Mouse (Mus musculus): ENCODE measurements around the gene Rpl23a. TPM values are rescaled to one million over a fixed set of nuclear protein-coding genes. Genes with fewer than 3 reads are reported as not detected.
"Not testable (repeated sequence)": the region's sequence is repeated elsewhere in the genome, so short reads cannot be mapped to it uniquely, and the experiment has no call there.

The Rpl23a gene
- total RNA-seq, 2 experiments from 2014 or later: 4,325 to 5,735 TPM

- no peak for ATAC-seq (replicated peaks; ENCODE audit: low FRiP score, low TSS enrichment, poor library complexity, severe bottlenecking)
Measured at GRCm38 (mm10) chr11:78155674-78156073, 27.7 kb downstream of the Rpl23a start.

DNA sequence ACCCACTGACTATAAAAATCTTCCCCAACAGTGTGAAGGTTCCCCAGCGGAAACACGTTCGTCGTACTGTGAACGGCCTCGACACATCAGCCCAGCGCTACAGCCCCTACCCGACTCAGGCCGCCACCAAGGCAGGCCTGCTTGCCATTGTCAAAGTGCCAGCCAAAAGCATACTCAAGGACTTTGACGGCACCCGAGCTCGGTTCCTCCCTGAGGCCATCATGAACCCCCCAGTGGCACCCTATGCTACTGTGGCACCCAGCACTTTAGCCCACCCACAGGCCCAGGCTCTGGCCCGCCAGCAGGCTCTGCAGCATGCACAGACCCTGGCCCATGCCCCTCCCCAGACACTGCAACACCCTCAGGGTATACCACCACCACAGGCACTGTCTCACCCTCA lies 29.6 kb downstream of the Rpl23a start:
- ATAC-seq (replicated peaks; ENCODE audit: low FRiP score, low TSS enrichment, poor library complexity, severe bottlenecking): no peak

DNA sequence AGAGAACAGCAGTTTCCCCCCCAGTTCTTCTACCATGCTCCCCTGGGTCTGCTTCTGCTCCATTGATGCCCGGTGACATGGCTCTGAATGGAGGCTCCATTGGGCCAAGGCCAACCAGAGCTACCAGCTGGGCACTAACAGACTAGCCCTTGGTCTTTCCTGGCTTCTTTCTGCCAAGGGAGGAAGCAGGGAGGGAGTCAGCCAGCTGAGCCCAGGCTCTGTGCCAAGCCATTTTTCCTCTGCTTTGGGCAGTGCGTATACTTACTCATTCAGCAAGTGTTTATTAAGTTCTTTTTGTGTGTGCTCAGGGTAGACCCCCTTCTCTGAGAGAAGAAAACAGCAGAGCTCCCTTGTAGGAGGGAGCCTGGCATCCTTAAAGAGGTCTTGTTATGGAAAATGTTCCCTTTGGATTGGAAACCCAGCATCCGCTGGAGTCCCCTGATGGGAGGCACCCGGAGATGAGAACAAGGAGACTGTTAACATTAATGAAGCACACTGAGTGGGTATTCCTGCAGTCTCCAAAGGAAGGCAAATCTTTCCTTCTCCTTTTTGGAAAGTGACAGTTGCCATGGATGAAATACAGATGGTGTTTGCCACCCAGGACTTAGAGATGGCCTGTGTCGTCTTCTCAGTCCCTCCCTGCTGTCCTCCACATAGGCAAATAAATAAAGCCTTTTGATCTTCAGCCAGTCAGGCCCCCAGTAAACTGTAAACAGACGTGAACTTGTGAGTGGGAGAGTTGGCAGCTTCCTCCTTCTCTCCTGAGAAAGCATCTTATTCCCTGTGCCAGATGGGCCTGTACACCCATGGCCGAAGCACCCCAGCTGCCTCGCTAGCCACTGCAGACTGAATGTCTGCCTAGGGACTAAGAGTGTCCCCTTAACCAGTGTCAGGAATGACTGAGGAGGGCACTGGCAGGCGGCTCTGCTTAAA lies 30.8 kb downstream of the Rpl23a start:
- ATAC-seq (replicated peaks; ENCODE audit: low FRiP score, low TSS enrichment, poor library complexity, severe bottlenecking): no peak

GRCm38 (mm10) chr11:78151161-78151560 lies 32.2 kb downstream of the Rpl23a start:
- peak; percentile 55; the same call in 1 of the 2 replicates for ATAC-seq (replicated peaks; ENCODE audit: low FRiP score, low TSS enrichment, poor library complexity, severe bottlenecking)

DNA sequence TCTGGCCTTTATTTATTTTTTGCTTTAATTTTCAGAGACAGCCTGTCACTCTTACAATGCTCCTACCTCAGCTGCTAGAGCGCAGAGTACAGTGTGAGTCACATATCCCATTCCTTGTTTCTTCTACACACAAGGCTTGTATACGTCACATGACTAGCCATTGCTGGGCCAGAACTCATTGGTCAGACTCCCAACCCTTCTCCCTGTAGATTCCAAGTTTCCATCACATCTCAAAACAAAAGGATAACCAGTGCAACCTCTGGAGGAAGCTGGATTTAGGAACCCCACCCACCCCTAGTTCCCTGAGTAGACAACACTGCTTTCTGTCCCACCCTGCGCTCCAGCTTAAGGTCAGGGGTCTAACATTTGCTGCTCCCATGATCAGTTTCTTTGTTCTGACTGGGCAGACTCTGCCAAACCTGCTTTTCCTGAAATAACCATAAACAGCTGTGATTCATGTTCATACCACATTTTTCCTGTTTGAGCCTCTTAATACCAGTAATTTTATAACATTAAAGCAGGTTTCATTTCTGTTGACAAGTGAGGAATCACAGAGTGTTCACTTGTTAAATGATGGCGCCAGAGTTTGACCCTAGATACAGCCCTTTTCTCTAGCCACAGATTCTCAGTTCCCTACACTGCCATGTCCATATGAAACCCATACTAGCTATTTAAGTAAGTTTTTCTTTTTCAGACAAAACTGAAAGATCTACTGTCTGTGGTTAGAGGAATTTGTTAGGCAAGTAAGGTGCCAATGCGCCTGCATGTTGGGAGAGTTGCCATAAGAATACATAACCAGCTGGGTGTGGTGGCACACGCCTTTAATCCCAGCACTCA lies 36.5 kb downstream of the Rpl23a start:
- no peak for ATAC-seq (replicated peaks; ENCODE audit: low FRiP score, low TSS enrichment, poor library complexity, severe bottlenecking)

GRCm38 (mm10) chr11:78146168-78146567 lies 37.2 kb downstream of the Rpl23a start:
- ATAC-seq (replicated peaks; ENCODE audit: low FRiP score, low TSS enrichment, poor library complexity, severe bottlenecking): no peak

DNA sequence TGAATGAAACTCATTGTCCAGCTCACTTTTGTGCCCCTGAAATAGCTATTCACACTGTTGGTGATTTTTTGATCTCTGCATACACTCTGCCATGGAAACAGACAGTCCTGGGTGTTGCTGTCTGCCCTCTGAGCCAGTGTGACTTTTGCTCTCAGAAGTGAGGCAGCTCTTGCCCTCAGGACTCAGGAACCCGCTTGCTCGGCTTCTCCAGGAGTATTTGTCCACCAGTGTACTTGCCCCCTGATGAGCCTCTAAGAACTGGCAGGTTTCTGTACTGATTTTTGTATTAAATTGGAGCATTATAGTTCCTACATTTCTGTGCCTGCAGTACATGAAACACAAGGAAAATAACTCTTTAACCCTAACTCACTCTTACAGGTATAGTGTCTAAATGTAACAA lies 39.9 kb downstream of the Rpl23a start:
- no peak for ATAC-seq (replicated peaks; ENCODE audit: low FRiP score, low TSS enrichment, poor library complexity, severe bottlenecking)

- no peak for ATAC-seq (replicated peaks; ENCODE audit: low FRiP score, low TSS enrichment, poor library complexity, severe bottlenecking)
Measured at GRCm38 (mm10) chr11:78140665-78141064, 42.7 kb downstream of the Rpl23a start.

DNA sequence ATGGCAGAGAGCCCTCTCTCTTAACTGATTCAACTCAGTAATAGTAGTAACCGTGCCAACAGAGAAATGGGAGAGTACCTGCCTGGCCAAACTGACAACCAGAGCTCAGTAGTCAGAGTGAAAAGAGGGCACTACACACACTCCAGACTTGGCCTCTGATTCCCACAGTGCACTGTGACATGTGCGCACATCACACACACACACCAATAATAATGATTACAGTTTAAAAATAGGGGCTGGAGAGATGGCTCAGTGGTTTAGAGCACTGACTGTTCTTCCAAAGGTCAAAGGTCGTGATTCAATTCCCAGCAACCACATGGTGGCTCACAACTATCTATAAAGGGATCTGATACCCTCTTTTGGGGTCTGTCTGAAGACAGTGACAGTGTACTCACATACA lies 45.4 kb downstream of the Rpl23a start:
- no peak for ATAC-seq (replicated peaks; ENCODE audit: low FRiP score, low TSS enrichment, poor library complexity, severe bottlenecking)

- no peak for ATAC-seq (replicated peaks; ENCODE audit: low FRiP score, low TSS enrichment, poor library complexity, severe bottlenecking)
Measured at GRCm38 (mm10) chr11:78137584-78137983, 45.8 kb downstream of the Rpl23a start.

GRCm38 (mm10) chr11:78136132-78136531 lies 47.3 kb downstream of the Rpl23a start:
- ATAC-seq (replicated peaks; ENCODE audit: low FRiP score, low TSS enrichment, poor library complexity, severe bottlenecking): peak; percentile 63

- ATAC-seq (replicated peaks; ENCODE audit: low FRiP score, low TSS enrichment, poor library complexity, severe bottlenecking): not testable (repeated sequence)
Measured at GRCm38 (mm10) chr11:78135314-78135713, 48.1 kb downstream of the Rpl23a start.

GRCm38 (mm10) chr11:78134344-78134743 lies 49.0 kb downstream of the Rpl23a start:
- ATAC-seq (replicated peaks; ENCODE audit: low FRiP score, low TSS enrichment, poor library complexity, severe bottlenecking): no peak

- 0 out of 2 replicates have a peak, but pooled peaks have one; percentile 36 for ATAC-seq (replicated peaks; ENCODE audit: low FRiP score, low TSS enrichment, poor library complexity, severe bottlenecking)
Measured at GRCm38 (mm10) chr11:78133915-78134314, 49.5 kb downstream of the Rpl23a start.

Other genes starting within 250 kb of the Rpl23a start
- 79.7 and 94.6 TPM in 2 replicates for gene Phf12, start 200.8 kb downstream of the Rpl23a start, total RNA-seq (2014; fragmentation: Nextera tagmentation)
- 23.3 and 26.9 TPM in 2 replicates for gene Phf12, start 200.8 kb downstream of the Rpl23a start, total RNA-seq (2017)
- gene Dhrs13, start 151.3 kb downstream of the Rpl23a start, total RNA-seq (2014; fragmentation: Nextera tagmentation): 11.8 and 14.4 TPM in 2 replicates
- gene Dhrs13, start 151.3 kb downstream of the Rpl23a start, total RNA-seq (2017): 9.7 and 14.2 TPM in 2 replicates
- gene Flot2, start 145.7 kb downstream of the Rpl23a start, total RNA-seq (2014; fragmentation: Nextera tagmentation): 19.2 and 19.7 TPM in 2 replicates
- gene Flot2, start 145.7 kb downstream of the Rpl23a start, total RNA-seq (2017): 23.2 and 23.6 TPM in 2 replicates
- gene Eral1, start 103.2 kb downstream of the Rpl23a start, total RNA-seq (2014; fragmentation: Nextera tagmentation): 26.2 and 32.2 TPM in 2 replicates
- 34.9 and 36.6 TPM in 2 replicates for gene Eral1, start 103.2 kb downstream of the Rpl23a start, total RNA-seq (2017)
- gene Fam222b, start 88.9 kb downstream of the Rpl23a start, total RNA-seq (2014; fragmentation: Nextera tagmentation): 10.2 and 14.3 TPM in 2 replicates
- gene Fam222b, start 88.9 kb downstream of the Rpl23a start, total RNA-seq (2017): 1.8 and 3.9 TPM in 2 replicates
- gene Traf4, start 18.0 kb downstream of the Rpl23a start, total RNA-seq (2014; fragmentation: Nextera tagmentation): 30.3 and 39.1 TPM in 2 replicates
- 10.3 and 18.0 TPM in 2 replicates for gene Traf4, start 18.0 kb downstream of the Rpl23a start, total RNA-seq (2017)
- gene Nek8, start 6.9 kb downstream of the Rpl23a start, total RNA-seq (2014; fragmentation: Nextera tagmentation): 26.7 and 38.5 TPM in 2 replicates
- gene Nek8, start 6.9 kb downstream of the Rpl23a start, total RNA-seq (2017): 3.7 and 7.4 TPM in 2 replicates
- gene Tlcd1, start 6.9 kb downstream of the Rpl23a start, total RNA-seq (2014; fragmentation: Nextera tagmentation): 24.4 and 25.2 TPM in 2 replicates
- 13.3 and 19.6 TPM in 2 replicates for gene Tlcd1, start 6.9 kb downstream of the Rpl23a start, total RNA-seq (2017)
- 4.8 TPM in 1 of 2 replicates, not detected in the other for gene Rab34, start 4.8 kb upstream of the Rpl23a start, total RNA-seq (2014; fragmentation: Nextera tagmentation)
- gene Rab34, start 4.8 kb upstream of the Rpl23a start, total RNA-seq (2017): not detected in 2 replicates
- gene Proca1, start 9.8 kb upstream of the Rpl23a start, total RNA-seq (2014; fragmentation: Nextera tagmentation): not detected in 2 replicates
- 1.2 TPM in 1 of 2 replicates, not detected in the other for gene Proca1, start 9.8 kb upstream of the Rpl23a start, total RNA-seq (2017)
- gene Sdf2, start 62.2 kb upstream of the Rpl23a start, total RNA-seq (2014; fragmentation: Nextera tagmentation): 42.1 and 49.5 TPM in 2 replicates
- 44.9 and 45.7 TPM in 2 replicates for gene Sdf2, start 62.2 kb upstream of the Rpl23a start, total RNA-seq (2017)
- gene Supt6, start 62.4 kb upstream of the Rpl23a start, total RNA-seq (2014; fragmentation: Nextera tagmentation): 51.1 and 51.9 TPM in 2 replicates
- 46.0 and 52.5 TPM in 2 replicates for gene Supt6, start 62.4 kb upstream of the Rpl23a start, total RNA-seq (2017)
- 91.6 and 110 TPM in 2 replicates for gene 2610507B11Rik, start 78.2 kb upstream of the Rpl23a start, total RNA-seq (2014; fragmentation: Nextera tagmentation)
- 55.5 and 72.4 TPM in 2 replicates for gene 2610507B11Rik, start 78.2 kb upstream of the Rpl23a start, total RNA-seq (2017)
- 0.55 and 1.3 TPM in 2 replicates for gene BC030499, start 107.3 kb upstream of the Rpl23a start, total RNA-seq (2014; fragmentation: Nextera tagmentation)
- 0.50 and 0.89 TPM in 2 replicates for gene BC030499, start 107.3 kb upstream of the Rpl23a start, total RNA-seq (2017)
- 47.4 and 52.6 TPM in 2 replicates for gene Spag5, start 117.9 kb upstream of the Rpl23a start, total RNA-seq (2014; fragmentation: Nextera tagmentation)
- gene Spag5, start 117.9 kb upstream of the Rpl23a start, total RNA-seq (2017): 42.0 and 62.4 TPM in 2 replicates
- 0.39 and 2.4 TPM in 2 replicates for gene Aldoc, start 139.4 kb upstream of the Rpl23a start, total RNA-seq (2014; fragmentation: Nextera tagmentation)
- gene Aldoc, start 139.4 kb upstream of the Rpl23a start, total RNA-seq (2017): 0.84 TPM in 1 of 2 replicates, not detected in the other
- 40.5 and 44.5 TPM in 2 replicates for gene Pigs, start 144.8 kb upstream of the Rpl23a start, total RNA-seq (2014; fragmentation: Nextera tagmentation)
- gene Pigs, start 144.8 kb upstream of the Rpl23a start, total RNA-seq (2017): 10.0 and 10.4 TPM in 2 replicates
- gene Unc119, start 159.9 kb upstream of the Rpl23a start, total RNA-seq (2014; fragmentation: Nextera tagmentation): 51.2 and 51.5 TPM in 2 replicates
- gene Unc119, start 159.9 kb upstream of the Rpl23a start, total RNA-seq (2017): 20.0 and 27.2 TPM in 2 replicates
- not detected in 2 replicates for gene Foxn1, start 203.0 kb upstream of the Rpl23a start, total RNA-seq (2014; fragmentation: Nextera tagmentation)
- gene Foxn1, start 203.0 kb upstream of the Rpl23a start, total RNA-seq (2017): not detected in 2 replicates
- not detected in 2 replicates for gene Slc13a2, start 238.6 kb upstream of the Rpl23a start, total RNA-seq (2014; fragmentation: Nextera tagmentation)
- gene Slc13a2, start 238.6 kb upstream of the Rpl23a start, total RNA-seq (2017): not detected in 2 replicates